Mouse (Mus musculus): ENCODE data around the gene Col7a1. TPM values are rescaled to one million over a fixed set of nuclear protein-coding genes. Genes with fewer than 3 reads are reported as not detected.

The Col7a1 gene
- polyA plus RNA-seq, 1 experiment: 12.2 TPM

DNA sequence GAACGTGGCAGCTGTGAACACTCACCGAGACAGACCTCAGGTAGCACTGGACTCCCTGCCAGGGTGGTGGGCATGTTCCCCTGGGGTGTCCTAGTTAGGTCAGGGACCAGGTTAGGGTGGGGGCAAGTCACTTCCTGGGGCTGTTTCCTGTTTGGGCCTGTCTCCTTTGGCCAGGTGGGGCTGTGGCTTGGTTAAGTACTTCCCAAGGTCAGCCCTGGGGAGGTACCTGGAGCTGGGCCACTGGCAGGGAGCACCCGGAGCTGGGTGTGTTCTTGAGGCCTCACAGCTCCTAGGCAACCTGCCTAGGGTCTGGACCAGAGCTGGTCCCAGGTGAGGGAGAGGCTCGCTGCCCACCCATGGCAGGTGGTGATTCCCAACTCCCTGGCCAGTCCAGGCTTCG is 75.5 kb downstream of the Col7a1 start:
- no peak for TF ChIP-seq POLR2A (IDR thresholded peaks at IDR 0.05; ENCODE audit: borderline replicate concordance, extremely low read depth, low read depth, low read length)
- TF ChIP-seq CTCF (IDR thresholded peaks at IDR 0.05; ENCODE audit: insufficient read depth, low read length): no peak

GRCm38 (mm10) chr9:109030312-109030711 is 76.9 kb downstream of the Col7a1 start:
- DNase-seq: no peak
- TF ChIP-seq POLR2A (IDR thresholded peaks at IDR 0.05; ENCODE audit: borderline replicate concordance, extremely low read depth, low read depth, low read length) (no peak), CTCF (IDR thresholded peaks at IDR 0.05; ENCODE audit: insufficient read depth, low read length) (no peak)
- H3K4me1 ChIP-seq (ENCODE audit: control insufficient read depth, insufficient read depth, low read length): no peaks in the 10 kb centered on the region; the same call in 1 of the 2 replicates
- H3K4me3 ChIP-seq (replicated peaks; ENCODE audit: extremely low read depth, low read depth, low read length): no peak overlapping the region
- 67% methylated on average over 3 of the region's 3 CpGs for WGBS

More for the DNA sequence above, 75.5 kb downstream of the Col7a1 start:
- 67% methylated on average over 5 of the region's 5 CpGs for WGBS
- DNase-seq: no peak
- Histone ChIP-seq H3K4me1 (ENCODE audit: control insufficient read depth, insufficient read depth, low read length) (no peaks in the 10 kb centered on the region; the same call in 1 of the 2 replicates), H3K4me3 (replicated peaks; ENCODE audit: extremely low read depth, low read depth, low read length) (no peak overlapping the region)

DNA sequence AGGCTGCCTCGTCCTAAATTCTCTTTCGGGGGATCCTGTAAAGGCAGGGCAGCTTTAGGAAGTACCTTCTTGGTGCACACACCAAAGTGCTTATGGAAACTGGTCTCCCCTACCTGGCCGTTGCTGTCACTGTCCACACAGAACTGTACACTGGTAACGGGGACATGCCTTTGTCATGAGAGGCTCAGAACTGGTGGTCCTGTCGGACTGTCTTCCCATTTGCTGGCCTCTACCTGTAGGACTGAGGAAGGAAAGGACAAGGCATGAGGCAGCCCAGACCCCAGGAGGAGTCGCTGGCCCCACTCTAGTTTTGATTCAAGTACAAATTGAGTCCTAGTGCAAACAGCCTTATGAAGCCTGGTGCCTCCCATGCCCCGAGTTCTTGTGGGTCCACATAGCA is 77.6 kb downstream of the Col7a1 start:
- no peak for TF ChIP-seq CTCF (IDR thresholded peaks at IDR 0.05; ENCODE audit: insufficient read depth, low read length)
- TF ChIP-seq POLR2A (IDR thresholded peaks at IDR 0.05; ENCODE audit: borderline replicate concordance, extremely low read depth, low read depth, low read length): no peak
- 92% methylated on average over 7 of the region's 7 CpGs for WGBS
- H3K4me3 ChIP-seq (replicated peaks; ENCODE audit: extremely low read depth, low read depth, low read length): no peak overlapping the region
- DNase-seq: no peak
- H3K4me1 ChIP-seq (ENCODE audit: control insufficient read depth, insufficient read depth, low read length): no peaks in the 10 kb centered on the region; the same call in 1 of the 2 replicates

DNA sequence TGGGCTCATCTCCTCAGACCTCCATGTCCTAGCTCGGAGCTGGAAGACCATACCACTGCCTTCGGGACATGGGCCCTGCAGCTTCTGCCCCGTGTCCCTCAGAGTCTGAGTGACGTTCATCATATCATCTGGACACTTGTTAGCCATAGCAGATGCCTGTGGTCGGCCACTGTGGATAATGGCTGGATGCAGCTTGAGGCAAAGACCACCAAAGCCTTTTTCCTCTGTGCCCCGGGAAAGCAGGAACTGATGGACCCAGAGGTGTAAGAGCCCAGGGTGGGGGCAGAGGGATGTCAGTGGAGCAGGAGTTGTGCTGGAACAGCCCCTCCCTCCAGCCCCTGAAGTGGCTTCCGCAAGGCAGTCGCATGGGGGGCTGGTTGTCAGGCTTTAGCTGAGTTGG is 78.3 kb downstream of the Col7a1 start:
- no peaks in the 10 kb centered on the region; the same call in 1 of the 2 replicates for H3K4me1 ChIP-seq (ENCODE audit: control insufficient read depth, insufficient read depth, low read length)
- no peak for TF ChIP-seq POLR2A (IDR thresholded peaks at IDR 0.05; ENCODE audit: borderline replicate concordance, extremely low read depth, low read depth, low read length)
- no peak for TF ChIP-seq CTCF (IDR thresholded peaks at IDR 0.05; ENCODE audit: insufficient read depth, low read length)
- no peak overlapping the region for H3K4me3 ChIP-seq (replicated peaks; ENCODE audit: extremely low read depth, low read depth, low read length)
- WGBS: 77% methylated on average over 8 of the region's 8 CpGs
- no peak for DNase-seq

DNA sequence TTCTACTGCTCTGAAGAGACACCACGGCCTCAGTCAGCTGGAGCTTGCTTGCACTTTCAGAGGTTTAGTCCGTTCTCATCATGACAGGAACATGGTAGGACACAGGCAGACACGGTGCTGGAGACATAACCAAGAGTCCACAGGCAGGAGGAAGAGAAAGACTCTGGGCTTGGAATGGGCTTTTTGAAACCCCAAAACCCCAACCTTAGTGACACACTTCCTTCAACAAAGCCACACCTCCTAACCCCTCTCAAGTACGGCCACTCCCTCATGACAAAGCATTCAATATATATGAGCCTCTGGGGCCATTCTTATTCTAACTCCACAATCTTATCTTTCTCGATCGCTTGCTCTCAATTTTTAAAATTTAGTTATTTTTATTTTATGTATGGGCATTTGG is 79.0 kb downstream of the Col7a1 start:
- 81% methylated on average over 6 of the region's 6 CpGs for WGBS
- H3K4me3 ChIP-seq (replicated peaks; ENCODE audit: extremely low read depth, low read depth, low read length): no peak overlapping the region
- H3K4me1 ChIP-seq (ENCODE audit: control insufficient read depth, insufficient read depth, low read length): no peaks in the 10 kb centered on the region; the same call in 1 of the 2 replicates
- DNase-seq: no peak
- TF ChIP-seq CTCF (IDR thresholded peaks at IDR 0.05; ENCODE audit: insufficient read depth, low read length): no peak
- TF ChIP-seq POLR2A (IDR thresholded peaks at IDR 0.05; ENCODE audit: borderline replicate concordance, extremely low read depth, low read depth, low read length): no peak

Other genes starting within 250 kb of the Col7a1 start
- gene Ip6k2, start 169.8 kb upstream of the Col7a1 start, polyA plus RNA-seq (2012; rRNA removed): 66.1 and 69.4 TPM in 2 replicates
- gene Nckipsd, start 145.2 kb upstream of the Col7a1 start, polyA plus RNA-seq (2012; rRNA removed): 34.1 and 42.9 TPM in 2 replicates
- gene Celsr3, start 127.3 kb upstream of the Col7a1 start, polyA plus RNA-seq (2012; rRNA removed): 0.71 and 0.73 TPM in 2 replicates
- 12.6 and 17.0 TPM in 2 replicates for gene Slc26a6, start 100.3 kb upstream of the Col7a1 start, polyA plus RNA-seq (2012; rRNA removed)
- gene Tmem89, start 39.0 kb upstream of the Col7a1 start, polyA plus RNA-seq (2012; rRNA removed): 0.17 and 0.26 TPM in 2 replicates
- gene Uqcrc1, start 17.0 kb upstream of the Col7a1 start, polyA plus RNA-seq (2012; rRNA removed): 290 and 399 TPM in 2 replicates
- 1.0 and 2.3 TPM in 2 replicates for gene Ucn2, start 32.4 kb downstream of the Col7a1 start, polyA plus RNA-seq (2012; rRNA removed)
- 49.4 and 59.8 TPM in 2 replicates for gene Pfkfb4, start 38.2 kb downstream of the Col7a1 start, polyA plus RNA-seq (2012; rRNA removed)
- gene Shisa5, start 85.0 kb downstream of the Col7a1 start, polyA plus RNA-seq (2012; rRNA removed): 918 and 1,083 TPM in 2 replicates
- 83.7 and 86.9 TPM in 2 replicates for gene Trex1, start 106.1 kb downstream of the Col7a1 start, polyA plus RNA-seq (2012; rRNA removed)
- 18.8 and 21.9 TPM in 2 replicates for gene Atrip, start 120.5 kb downstream of the Col7a1 start, polyA plus RNA-seq (2012; rRNA removed)
- gene Ccdc51, start 128.9 kb downstream of the Col7a1 start, polyA plus RNA-seq (2012; rRNA removed): 3.5 and 3.7 TPM in 2 replicates
- 13.4 and 19.0 TPM in 2 replicates for gene Tma7, start 129.0 kb downstream of the Col7a1 start, polyA plus RNA-seq (2012; rRNA removed)
- gene Plxnb1, start 141.8 kb downstream of the Col7a1 start, polyA plus RNA-seq (2012; rRNA removed): 54.1 and 61.4 TPM in 2 replicates
- gene Fbxw21, start 208.5 kb downstream of the Col7a1 start, polyA plus RNA-seq (2012; rRNA removed): not detected in 2 replicates
- not detected in 2 replicates for gene Fbxw13, start 242.4 kb downstream of the Col7a1 start, polyA plus RNA-seq (2012; rRNA removed)

All from lung, adult 2 months (tissue).